Mouse (Mus musculus): ENCODE data around the gene C2cd2l.

GRCm38 (mm10) chr9:44357207-44357606, 37.1 kb upstream of the C2cd2l start:
- TF ChIP-seq CTCF (IDR thresholded peaks at IDR 0.05; ENCODE audit: control insufficient read depth, insufficient read depth, insufficient read length) (no peak), MAX (IDR thresholded peaks at IDR 0.05) (no peak), CEBPB (IDR thresholded peaks at IDR 0.05; ENCODE audit: low read depth) (no peak), MYOG (IDR thresholded peaks at IDR 0.05; ENCODE audit: control insufficient read depth, extremely low read depth, insufficient read length) (no peak)
